Mouse (Mus musculus) embryonic facial prominence, embryonic 14.5 days (tissue): ENCODE measurements around the gene Sorcs2. TPM values are rescaled to one million over a fixed set of nuclear protein-coding genes. Genes with fewer than 3 reads are reported as not detected.

ENCODE experiments used
- ATAC-seq: fragments of 200-750 bp; cut with Nextera tagmentation; 2 replicates; pipeline ENCODE4 v1.8.0; 2017; ENCODE audit warnings: low read depth, moderate number of reproducible peaks, moderate TSS enrichment
- DNase-seq: peaks from one replicate; pipeline ENCODE4 v3.0.0-alpha.2; 2015; ENCODE audit warnings: low spot score
- H3K27ac ChIP-seq: fragments of 300-500 bp; sonication (generic); replicated peaks from 2 replicates; pipeline ENCODE4 v1.5.1; 2014; ENCODE audit warnings: low read depth, mild to moderate bottlenecking, low read length, moderate library complexity
- H3K27me3 ChIP-seq: fragments of 300-500 bp; sonication (generic); replicated peaks from 2 replicates; pipeline ENCODE4 v1.6.1; 2014; ENCODE audit warnings: low read length; ENCODE audit not compliant: control insufficient read depth, insufficient read depth
- H3K36me3 ChIP-seq: fragments of 300-500 bp; sonication (generic); 2 replicates; pipeline ENCODE4 v1.6.1; 2014; ENCODE audit warnings: low read length, mixed read lengths; ENCODE audit not compliant: control insufficient read depth, insufficient read depth
- H3K4me1 ChIP-seq: fragments of 300-500 bp; sonication (generic); 2 replicates; pipeline ENCODE4 v1.6.1; 2014; ENCODE audit warnings: antibody characterized with exemption, low read length; ENCODE audit not compliant: control insufficient read depth, insufficient read depth
- H3K4me2 ChIP-seq: fragments of 300-500 bp; sonication (generic); 2 replicates; pipeline ENCODE4 v1.6.1; 2014; ENCODE audit warnings: low read depth, mild to moderate bottlenecking, low read length, moderate library complexity, mixed read lengths
- H3K4me3 ChIP-seq: fragments of 300-500 bp; sonication (generic); 2 replicates; pipeline ENCODE4 v1.5.1; 2014; ENCODE audit warnings: low read depth, mild to moderate bottlenecking, low read length
- H3K9ac ChIP-seq: fragments of 300-500 bp; sonication (generic); 2 replicates; pipeline ENCODE4 v1.6.1; 2014; ENCODE audit warnings: low read depth, mild to moderate bottlenecking, low read length, moderate library complexity, mixed read lengths
- H3K9me3 ChIP-seq: fragments of 300-500 bp; sonication (generic); 2 replicates; pipeline ENCODE4 v1.6.1; 2016; ENCODE audit warnings: low read length; ENCODE audit not compliant: control insufficient read depth
- WGBS: fragments of 180-500 bp; shearing (Covaris S2); extraction: QIAGEN DNeasy Blood & Tissue Kit; methylation state at CpG from one replicate; pipeline ENCODE4 v1.1.7; 2014; 5-methylcytosine and 5-hydroxymethylcytosine counted together
- polyA plus RNA-seq: library from polyadenylated mRNA; unstranded; fragments of >200 nt; fragmentation: Nextera tagmentation; extraction: Ambion mirVana; gene quantifications from 2 replicates; pipeline ENCODE4 v1.2.1, GENCODE M21; 2014

Sorcs2 gene
- polyA plus RNA-seq, 1 experiment from 2014 or later: 21.6 TPM

GRCm38 (mm10) chr5:36228405-36229370 lies 169.3 kb downstream of the Sorcs2 start:
- H3K27ac ChIP-seq: no peak overlapping the region
- H3K36me3 ChIP-seq: no peaks in the 10 kb centered on the region
- peaks cover 16% of the 10 kb centered on the region; the same call in 1 of the 2 replicates for H3K4me1 ChIP-seq
- no peak overlapping the region for H3K4me3 ChIP-seq
- no peaks in the 10 kb centered on the region for H3K9me3 ChIP-seq
- H3K9ac ChIP-seq: no peak overlapping the region
- DNase-seq (peak; percentile 61), ATAC-seq (peak; percentile 53; the same call in 1 of the 2 replicates)
- H3K27me3 ChIP-seq: no peaks in the 10 kb centered on the region
- H3K4me2 ChIP-seq: no peak overlapping the region
- 80% methylated on average over 23 of the region's 23 CpGs for WGBS

GRCm38 (mm10) chr5:36226296-36226695 lies 171.6 kb downstream of the Sorcs2 start:
- Histone ChIP-seq H3K4me3 (no peak overlapping the region), H3K36me3 (no peaks in the 10 kb centered on the region), H3K9ac (no peak overlapping the region), H3K27ac (peak overlapping the region; percentile 70), H3K4me2 (no peak overlapping the region), H3K27me3 (no peaks in the 10 kb centered on the region), H3K4me1 (peaks cover 16% of the 10 kb centered on the region; the same call in 1 of the 2 replicates), H3K9me3 (no peaks in the 10 kb centered on the region)
- ATAC-seq: peak; percentile 71; the same call in 1 of the 2 replicates
- DNase-seq: peak; percentile 75
- 43% methylated on average over 11 of the region's 11 CpGs for WGBS

- WGBS: 52% methylated on average over 7 of the region's 7 CpGs
- no peak overlapping the region for H3K9ac ChIP-seq
- no peaks in the 10 kb centered on the region for H3K9me3 ChIP-seq
- no peaks in the 10 kb centered on the region for H3K27me3 ChIP-seq
- ATAC-seq (no peak), DNase-seq (no peak)
- H3K4me3 ChIP-seq: no peak overlapping the region
- H3K4me1 ChIP-seq: peaks cover 16% of the 10 kb centered on the region; the same call in 1 of the 2 replicates
- H3K4me2 ChIP-seq: no peak overlapping the region
- H3K36me3 ChIP-seq: no peaks in the 10 kb centered on the region
- peak overlapping the region; percentile 70 for H3K27ac ChIP-seq
Measured at GRCm38 (mm10) chr5:36225855-36226254, 172.1 kb downstream of the Sorcs2 start.

DNA sequence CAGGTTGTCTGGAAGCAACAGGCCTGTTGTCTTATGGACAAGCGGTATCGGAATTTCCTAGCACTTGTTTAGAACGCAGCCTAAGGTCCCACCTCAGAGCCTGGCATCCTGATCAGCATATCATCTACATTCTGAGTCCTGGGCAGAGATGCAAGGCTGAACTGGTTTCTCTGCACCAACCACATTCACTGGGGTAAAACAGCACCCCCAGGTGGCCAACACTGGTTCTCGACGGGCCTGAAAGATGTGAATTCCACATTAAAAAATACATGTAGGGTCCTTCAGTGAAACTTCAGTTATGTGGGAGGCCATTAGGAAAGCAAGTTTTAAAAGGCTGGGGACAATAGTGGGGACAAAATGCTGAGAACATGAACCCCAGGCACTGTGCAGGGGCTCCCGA lies 174.2 kb downstream of the Sorcs2 start:
- Histone ChIP-seq H3K27me3 (no peaks in the 10 kb centered on the region), H3K9ac (no peak overlapping the region), H3K4me3 (no peak overlapping the region), H3K9me3 (no peaks in the 10 kb centered on the region), H3K4me2 (no peak overlapping the region), H3K4me1 (peaks cover 12% of the 10 kb centered on the region; the same call in 1 of the 2 replicates), H3K36me3 (no peaks in the 10 kb centered on the region), H3K27ac (no peak overlapping the region)
- 72% methylated on average over 6 of the region's 6 CpGs for WGBS
- DNase-seq: peak; percentile 38
- no peak for ATAC-seq

DNA sequence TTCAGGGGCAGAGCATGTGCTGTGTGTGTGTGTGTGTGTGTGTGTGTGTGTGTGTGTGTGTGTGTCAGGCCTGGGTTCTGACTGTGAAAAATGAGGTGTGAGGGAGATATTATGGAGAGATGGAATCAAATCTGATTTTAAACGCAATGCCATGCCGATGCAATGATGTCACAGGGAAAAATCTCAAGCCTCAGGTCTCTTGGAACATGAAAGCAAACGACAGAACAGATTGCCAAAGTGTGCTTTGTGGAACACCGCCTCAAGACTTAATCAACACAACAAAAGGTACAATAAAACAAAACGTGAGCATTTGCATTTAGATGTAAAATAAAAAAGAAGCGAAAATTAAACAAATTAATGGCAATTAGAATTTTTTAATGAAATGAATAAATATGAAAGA lies 177.3 kb downstream of the Sorcs2 start:
- no peaks in the 10 kb centered on the region for H3K27me3 ChIP-seq
- ATAC-seq: no peak
- WGBS: 64% methylated on average over 6 of the region's 6 CpGs
- H3K9ac ChIP-seq: no peak overlapping the region
- 0 out of 2 replicates have a peak, but pooled peaks cover 3% of the 10 kb centered on the region for H3K9me3 ChIP-seq
- no peaks in the 10 kb centered on the region for H3K36me3 ChIP-seq
- 0 out of 2 replicates have a peak, but pooled peaks cover 4% of the 10 kb centered on the region for H3K4me1 ChIP-seq
- no peak for DNase-seq
- H3K4me3 ChIP-seq: no peak overlapping the region
- H3K4me2 ChIP-seq: no peak overlapping the region
- no peak overlapping the region for H3K27ac ChIP-seq

- no peak overlapping the region for H3K4me3 ChIP-seq
- no peak overlapping the region for H3K9ac ChIP-seq
- no peak overlapping the region for H3K27ac ChIP-seq
- no peaks in the 10 kb centered on the region for H3K36me3 ChIP-seq
- no peak overlapping the region for H3K4me2 ChIP-seq
- DNase-seq (peak; percentile 24), ATAC-seq (no peak)
- 87% methylated on average over 4 of the region's 4 CpGs for WGBS
- H3K4me1 ChIP-seq: no peaks in the 10 kb centered on the region
- 0 out of 2 replicates have a peak, but pooled peaks cover 3% of the 10 kb centered on the region for H3K9me3 ChIP-seq
- H3K27me3 ChIP-seq: no peaks in the 10 kb centered on the region
Measured at GRCm38 (mm10) chr5:36220105-36220504, 177.8 kb downstream of the Sorcs2 start.

DNA sequence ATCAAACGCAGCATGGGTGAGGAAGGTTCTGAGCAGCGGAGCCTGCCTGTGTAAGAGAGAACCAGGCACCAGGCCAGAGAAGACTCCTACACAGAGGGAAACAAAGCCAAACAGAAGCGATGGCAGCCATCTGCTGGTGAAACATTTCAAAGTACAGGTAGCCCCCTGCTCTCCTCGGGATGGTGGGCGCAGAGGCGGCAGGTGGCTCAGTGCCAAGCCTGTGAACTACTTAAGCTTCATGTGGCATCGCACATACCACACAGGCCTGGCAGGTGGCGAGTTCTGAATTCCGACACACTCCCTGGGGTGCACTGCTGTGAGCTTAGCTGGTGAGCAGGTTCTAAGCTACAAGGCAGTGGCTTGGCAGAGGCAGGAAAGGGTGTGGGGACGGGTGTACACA lies 184.6 kb downstream of the Sorcs2 start:
- no peak for DNase-seq
- H3K27me3 ChIP-seq: no peaks in the 10 kb centered on the region
- ATAC-seq: no peak

DNA sequence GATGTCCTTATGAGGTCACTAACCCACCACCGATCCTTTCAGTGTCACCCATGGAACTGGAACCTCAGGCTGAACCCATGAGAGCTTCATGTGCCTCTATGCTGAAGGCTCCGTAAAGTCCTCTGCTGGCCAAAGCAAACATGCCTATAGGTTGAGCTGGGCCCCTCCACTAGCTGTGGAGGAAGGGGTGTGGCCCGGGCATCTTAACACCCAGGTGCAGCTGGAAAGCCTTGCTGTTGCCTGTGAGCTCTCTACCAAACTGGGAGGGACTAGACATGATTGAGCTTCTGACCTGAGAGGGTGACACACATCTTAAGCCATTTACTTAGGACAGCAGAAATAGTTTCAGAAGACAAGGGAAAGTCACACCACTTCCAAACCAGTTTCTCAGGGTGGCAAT lies 189.1 kb downstream of the Sorcs2 start:
- H3K4me1 ChIP-seq: no peaks in the 10 kb centered on the region
- no peaks in the 10 kb centered on the region for H3K36me3 ChIP-seq
- 87% methylated on average over 3 of the region's 3 CpGs for WGBS
- H3K27ac ChIP-seq: no peak overlapping the region
- no peak overlapping the region for H3K4me2 ChIP-seq
- no peak overlapping the region for H3K9ac ChIP-seq
- DNase-seq (no peak), ATAC-seq (no peak)
- H3K9me3 ChIP-seq: peaks cover under 1% of the 10 kb centered on the region; the same call in 1 of the 2 replicates
- no peak overlapping the region for H3K4me3 ChIP-seq
- no peaks in the 10 kb centered on the region for H3K27me3 ChIP-seq

More for the DNA sequence above, 184.6 kb downstream of the Sorcs2 start:
- WGBS: 73% methylated on average over 10 of the region's 10 CpGs
- H3K4me2 ChIP-seq: no peak overlapping the region
- H3K27ac ChIP-seq: no peak overlapping the region
- no peak overlapping the region for H3K4me3 ChIP-seq
- H3K4me1 ChIP-seq: no peaks in the 10 kb centered on the region
- H3K9me3 ChIP-seq: peaks cover 12% of the 10 kb centered on the region
- H3K36me3 ChIP-seq: no peaks in the 10 kb centered on the region
- H3K9ac ChIP-seq: no peak overlapping the region
